Mouse (Mus musculus) limb, embryonic 13.5 days (tissue): ENCODE measurements around the gene Slc43a2. TPM values are rescaled to one million over a fixed set of nuclear protein-coding genes. Genes with fewer than 3 reads are reported as not detected.

ENCODE experiments used
- ATAC-seq: fragments of 200-750 bp; cut with Nextera tagmentation; 2 replicates; pipeline ENCODE4 v1.8.0; 2017; ENCODE audit warnings: low read depth, moderate number of reproducible peaks, moderate TSS enrichment; ENCODE audit not compliant: low FRiP score
- H3K27ac ChIP-seq: fragments of 300-500 bp; sonication (generic); 2 replicates; pipeline ENCODE4 v1.5.1; 2015; ENCODE audit warnings: inconsistent platforms, mild to moderate bottlenecking, moderate library complexity
- H3K27me3 ChIP-seq: fragments of 300-500 bp; sonication (generic); 2 replicates; pipeline ENCODE4 v1.6.1; 2015; ENCODE audit warnings: mild to moderate bottlenecking, inconsistent platforms
- H3K36me3 ChIP-seq: fragments of 300-500 bp; sonication (generic); 2 replicates; pipeline ENCODE4 v1.6.1; 2015; ENCODE audit warnings: inconsistent platforms, mild to moderate bottlenecking, moderate library complexity
- H3K4me1 ChIP-seq: fragments of 300-500 bp; sonication (generic); 2 replicates; pipeline ENCODE4 v1.6.1; 2015; ENCODE audit warnings: inconsistent platforms
- H3K4me2 ChIP-seq: fragments of 300-500 bp; sonication (generic); replicated peaks from 2 replicates; pipeline ENCODE4 v1.6.1; 2015; ENCODE audit warnings: inconsistent platforms, mild to moderate bottlenecking, moderate library complexity
- H3K4me3 ChIP-seq: fragments of 300-500 bp; sonication (generic); 2 replicates; pipeline ENCODE4 v1.5.1; 2015; ENCODE audit warnings: moderate library complexity, mild to moderate bottlenecking, inconsistent platforms
- H3K9ac ChIP-seq: fragments of 300-500 bp; sonication (generic); 2 replicates; pipeline ENCODE4 v1.6.1; 2015; ENCODE audit warnings: mild to moderate bottlenecking, inconsistent platforms
- H3K9me3 ChIP-seq: fragments of 300-500 bp; sonication (generic); 2 replicates; pipeline ENCODE4 v1.6.1; 2016; ENCODE audit warnings: inconsistent platforms
- WGBS: fragments of 180-500 bp; shearing (Covaris S2); methylation state at CpG from one replicate; pipeline ENCODE4 v1.1.7; 2015; 5-methylcytosine and 5-hydroxymethylcytosine counted together
- polyA plus RNA-seq: library from polyadenylated mRNA; unstranded; fragments of >200 nt; fragmentation: Nextera tagmentation; extraction: Ambion mirVana; gene quantifications from 2 replicates; pipeline ENCODE4 v1.2.1, GENCODE M21; 2015

Slc43a2 gene
- polyA plus RNA-seq, 1 experiment from 2014 or later = 4.8 TPM

DNA sequence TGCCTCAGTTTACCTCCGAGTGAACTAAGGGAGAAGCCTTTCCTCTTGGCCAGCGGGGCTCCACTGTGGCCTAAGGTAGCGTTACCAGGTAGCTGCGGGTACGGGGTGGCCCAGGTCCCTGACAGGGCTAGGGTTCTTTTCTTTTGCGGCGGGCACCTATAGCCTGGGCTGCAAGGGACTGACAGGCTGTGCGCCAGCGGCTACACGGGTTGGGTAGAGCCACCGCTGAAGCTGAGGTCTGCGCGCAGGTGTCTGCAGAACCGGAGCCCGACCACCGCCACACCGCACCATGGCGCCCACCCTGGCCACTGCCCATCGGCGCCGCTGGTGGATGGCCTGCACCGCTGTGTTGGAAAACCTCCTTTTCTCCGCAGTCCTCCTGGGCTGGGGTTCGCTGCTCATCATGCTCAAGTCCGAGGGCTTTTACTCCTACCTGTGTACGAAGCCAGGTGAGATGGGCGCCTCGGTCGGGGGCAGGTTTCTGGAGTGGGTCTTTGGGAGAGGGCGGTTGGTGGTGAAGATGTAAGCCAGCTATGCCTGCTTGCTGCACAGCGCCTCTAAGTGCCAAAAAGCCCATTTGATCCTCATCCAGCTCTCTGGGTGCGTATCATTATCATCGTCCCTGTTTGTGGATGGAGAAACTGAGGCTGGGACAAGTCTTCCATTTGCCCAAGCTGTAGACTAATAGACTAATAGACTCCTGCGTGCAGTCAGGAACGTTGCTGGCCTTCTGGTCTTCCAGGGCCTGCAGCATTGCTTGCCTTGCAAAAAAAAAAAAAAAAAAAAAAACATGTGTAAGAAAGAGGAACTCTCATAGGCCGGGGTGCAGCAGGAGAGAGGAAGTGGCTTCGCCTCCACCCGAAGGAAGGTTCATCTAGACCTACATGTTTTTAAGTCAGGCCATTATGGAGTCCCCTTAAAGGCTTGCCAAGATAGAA, 1.1 kb downstream of the Slc43a2 start:
- peaks cover 8% of the 10 kb centered on the region for H3K4me1 ChIP-seq
- no peaks in the 10 kb centered on the region for H3K27me3 ChIP-seq
- ATAC-seq = no peak
- 0 out of 2 replicates have a peak overlapping the region, but pooled peaks have one; percentile 6 for H3K27ac ChIP-seq
- H3K36me3 ChIP-seq = no peaks in the 10 kb centered on the region
- no peaks in the 10 kb centered on the region for H3K9me3 ChIP-seq
- peak overlapping the region; percentile 98 for H3K4me2 ChIP-seq
- WGBS = 14% methylated on average over 38 of the region's 38 CpGs
- peak overlapping the region; percentile 62 for H3K9ac ChIP-seq
- peak overlapping the region; percentile 68 for H3K4me3 ChIP-seq

DNA sequence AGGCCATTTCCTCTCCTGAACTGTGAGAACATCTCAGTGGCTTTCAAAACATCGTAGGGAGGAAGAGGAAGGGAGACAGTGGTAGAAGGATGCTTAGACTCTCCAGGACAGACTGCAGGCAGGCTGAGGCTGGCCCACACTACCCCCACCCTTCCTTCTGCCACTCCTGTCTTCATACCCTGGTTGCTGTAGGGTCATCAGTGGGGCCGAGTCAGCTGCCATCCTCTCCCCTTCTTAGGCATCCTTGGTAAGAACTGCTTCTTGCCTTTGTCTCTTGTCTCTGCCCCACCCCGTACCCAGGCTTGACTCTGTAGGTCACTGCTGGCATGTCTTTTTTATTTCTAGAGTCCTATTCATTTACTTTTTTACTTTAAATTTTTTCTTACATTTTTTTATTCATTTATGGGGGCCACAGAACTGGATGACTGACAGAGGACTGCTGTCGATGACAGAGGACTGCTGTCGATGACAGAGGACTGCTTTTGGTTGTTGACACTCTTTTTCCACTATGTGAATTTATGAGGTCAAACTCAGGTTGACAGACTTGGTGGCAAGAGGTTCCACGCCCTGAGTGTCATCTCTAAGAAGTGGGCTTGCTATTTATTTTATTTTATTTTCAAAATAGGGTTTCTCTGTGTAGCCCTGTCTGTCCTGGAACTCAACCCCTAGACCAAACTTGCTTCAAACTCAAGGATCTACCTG, 2.0 kb downstream of the Slc43a2 start:
- Histone ChIP-seq H3K4me3 (no peak overlapping the region), H3K27me3 (no peaks in the 10 kb centered on the region), H3K27ac (0 out of 2 replicates have a peak overlapping the region, but pooled peaks have one; percentile 6), H3K9ac (peak overlapping the region; percentile 13; the same call in 1 of the 2 replicates), H3K9me3 (no peaks in the 10 kb centered on the region), H3K36me3 (no peaks in the 10 kb centered on the region), H3K4me1 (peaks cover 15% of the 10 kb centered on the region), H3K4me2 (no peak overlapping the region)
- 77% methylated on average over 6 of the region's 6 CpGs for WGBS
- no peak for ATAC-seq

DNA sequence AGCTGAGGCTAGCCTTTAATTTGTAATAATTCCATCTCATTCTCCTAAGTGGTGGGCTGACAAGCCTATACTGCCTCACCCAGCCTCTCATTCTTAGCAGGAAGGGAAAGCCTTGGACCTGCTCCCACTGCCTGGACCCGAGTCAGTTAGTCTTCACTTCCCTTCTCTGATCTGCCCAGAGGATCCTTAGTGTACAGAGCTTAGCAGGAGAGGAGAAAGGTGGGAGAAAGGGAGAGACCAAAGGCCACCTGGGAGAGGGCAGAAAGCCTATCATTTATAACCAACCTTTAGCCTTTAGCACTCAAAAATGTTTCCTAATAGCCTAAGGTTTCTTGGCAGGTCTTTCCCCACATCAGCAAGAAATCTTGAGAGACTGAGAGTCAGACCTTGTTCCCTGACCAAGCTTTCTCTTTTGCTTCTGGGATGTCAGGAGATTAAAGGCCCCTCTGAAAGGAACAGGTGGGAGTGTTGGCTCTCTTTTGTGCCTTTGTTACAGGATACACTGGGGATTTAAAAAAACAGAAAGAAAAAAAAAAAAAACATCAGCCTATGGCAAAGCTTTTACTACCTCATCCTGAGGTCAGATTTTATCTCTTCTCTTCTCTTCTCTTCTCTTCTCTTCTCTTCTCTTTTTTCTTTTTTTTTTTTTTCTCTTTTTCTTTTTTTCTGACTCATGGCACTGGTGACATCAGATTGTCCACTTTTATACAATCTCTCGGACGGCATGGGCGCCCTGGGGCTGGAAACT, 3.0 kb downstream of the Slc43a2 start:
- WGBS = 70% methylated on average over 4 of the region's 4 CpGs
- Histone ChIP-seq H3K4me1 (peaks cover 15% of the 10 kb centered on the region), H3K27me3 (no peaks in the 10 kb centered on the region), H3K4me3 (no peak overlapping the region), H3K4me2 (no peak overlapping the region), H3K36me3 (no peaks in the 10 kb centered on the region), H3K9ac (peak overlapping the region; percentile 15; the same call in 1 of the 2 replicates), H3K9me3 (no peaks in the 10 kb centered on the region), H3K27ac (no peak overlapping the region)
- ATAC-seq = no peak

DNA sequence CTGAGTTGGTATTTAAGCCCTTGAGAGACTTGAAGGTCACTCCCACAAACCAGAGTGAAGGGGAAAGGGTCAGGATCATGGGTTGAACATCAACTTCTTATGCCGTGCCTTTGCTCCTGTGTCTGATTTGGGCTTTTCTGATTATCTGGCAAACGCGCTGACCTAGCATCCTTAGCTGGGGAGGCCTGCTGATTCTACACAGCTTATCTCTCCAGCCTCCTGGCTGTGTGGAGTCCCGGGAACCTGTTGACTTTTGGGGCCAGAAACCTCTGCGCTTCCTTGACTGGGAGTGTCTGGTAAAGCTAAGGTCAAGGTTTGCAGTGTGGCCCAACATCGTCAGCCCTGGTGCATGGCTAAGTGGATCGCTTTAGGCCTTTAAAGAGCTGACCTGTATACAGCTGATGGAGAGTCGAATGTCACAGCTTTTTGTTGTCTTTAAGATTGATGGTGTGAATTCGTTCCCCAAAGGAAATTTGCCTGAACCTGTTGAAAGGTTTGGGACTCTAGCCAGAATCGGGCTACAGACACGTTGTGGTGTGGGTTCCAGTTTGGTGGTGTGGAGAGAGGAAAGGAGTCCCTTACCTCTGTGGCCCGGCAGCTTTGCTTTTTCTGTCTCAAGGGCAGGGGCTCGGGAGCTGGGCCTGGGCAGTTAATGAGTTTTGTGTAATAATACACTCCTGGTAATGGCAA, 3.8 kb downstream of the Slc43a2 start:
- Histone ChIP-seq H3K27ac (no peak overlapping the region), H3K27me3 (no peaks in the 10 kb centered on the region), H3K4me3 (no peak overlapping the region), H3K9me3 (no peaks in the 10 kb centered on the region), H3K9ac (peak overlapping the region; percentile 15; the same call in 1 of the 2 replicates), H3K36me3 (no peaks in the 10 kb centered on the region), H3K4me1 (peaks cover 15% of the 10 kb centered on the region), H3K4me2 (no peak overlapping the region)
- no peak for ATAC-seq
- 51% methylated on average over 13 of the region's 13 CpGs for WGBS

DNA sequence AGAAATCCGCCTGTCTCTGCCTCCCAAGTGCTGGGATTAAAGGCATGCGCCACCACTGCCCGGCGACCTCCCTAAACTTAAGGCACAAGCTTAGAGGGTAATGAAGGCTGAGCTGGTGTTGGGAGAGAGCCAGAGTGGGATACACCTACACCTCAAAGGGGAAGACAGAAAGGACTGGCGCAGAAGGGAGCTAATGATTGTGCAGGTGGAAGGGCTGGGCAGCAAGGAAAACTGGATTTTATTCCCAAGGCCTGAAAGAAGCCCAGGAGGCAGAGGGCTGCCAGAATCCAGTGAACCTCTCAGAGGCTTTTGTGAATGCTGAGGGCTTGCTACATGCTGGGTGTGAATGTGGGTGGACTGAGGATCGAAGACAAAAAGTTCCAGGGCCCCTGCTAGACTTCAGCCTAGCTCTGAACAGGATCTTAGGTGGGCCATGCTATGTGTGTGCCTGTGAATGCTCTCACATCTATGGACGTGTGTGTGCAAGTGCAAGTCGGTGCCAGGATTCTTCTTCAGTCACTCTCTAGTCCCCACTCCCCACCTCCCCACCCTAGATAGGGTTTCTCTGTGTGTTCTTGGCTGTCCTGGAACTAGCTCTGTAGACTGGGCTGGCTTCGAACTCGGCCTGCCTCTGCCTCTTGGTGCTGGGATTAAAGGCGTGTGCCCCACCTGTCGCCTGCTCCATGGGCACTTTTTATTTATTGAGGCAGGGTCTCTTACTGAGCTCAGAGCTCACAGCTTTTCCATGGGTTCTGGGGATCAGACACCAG, 4.9 kb downstream of the Slc43a2 start:
- no peaks in the 10 kb centered on the region for H3K36me3 ChIP-seq
- no peak overlapping the region for H3K27ac ChIP-seq
- no peaks in the 10 kb centered on the region for H3K27me3 ChIP-seq
- H3K4me3 ChIP-seq = no peak overlapping the region
- 90% methylated on average over 12 of the region's 12 CpGs for WGBS
- peaks cover 15% of the 10 kb centered on the region for H3K4me1 ChIP-seq
- no peak overlapping the region for H3K9ac ChIP-seq
- H3K4me2 ChIP-seq = no peak overlapping the region
- H3K9me3 ChIP-seq = no peaks in the 10 kb centered on the region
- no peak for ATAC-seq

DNA sequence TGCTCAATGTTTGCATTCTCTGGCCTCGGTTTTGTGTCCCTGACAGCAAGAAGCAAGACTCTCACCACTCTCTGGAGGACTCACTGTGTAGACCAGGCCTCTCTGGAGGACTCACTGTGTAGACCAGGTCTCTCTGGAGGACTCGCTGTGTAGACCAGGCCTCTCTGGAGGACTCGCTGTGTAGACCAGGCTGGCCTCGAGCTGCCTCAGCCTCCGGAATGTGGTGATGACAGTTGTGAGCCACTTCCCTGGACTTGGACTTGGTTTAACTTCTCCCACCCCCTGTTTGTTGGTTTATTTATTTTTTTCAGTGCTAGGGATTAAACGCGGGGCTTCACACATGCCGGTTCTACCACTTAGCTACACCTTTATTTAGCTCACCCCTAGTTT, 5.5 kb downstream of the Slc43a2 start:
- 90% methylated on average over 8 of the region's 8 CpGs for WGBS
- Histone ChIP-seq H3K4me3 (no peak overlapping the region), H3K27me3 (no peaks in the 10 kb centered on the region), H3K36me3 (no peaks in the 10 kb centered on the region), H3K9me3 (no peaks in the 10 kb centered on the region), H3K4me1 (peaks cover 14% of the 10 kb centered on the region), H3K4me2 (no peak overlapping the region), H3K9ac (no peak overlapping the region), H3K27ac (no peak overlapping the region)
- no peak for ATAC-seq

DNA sequence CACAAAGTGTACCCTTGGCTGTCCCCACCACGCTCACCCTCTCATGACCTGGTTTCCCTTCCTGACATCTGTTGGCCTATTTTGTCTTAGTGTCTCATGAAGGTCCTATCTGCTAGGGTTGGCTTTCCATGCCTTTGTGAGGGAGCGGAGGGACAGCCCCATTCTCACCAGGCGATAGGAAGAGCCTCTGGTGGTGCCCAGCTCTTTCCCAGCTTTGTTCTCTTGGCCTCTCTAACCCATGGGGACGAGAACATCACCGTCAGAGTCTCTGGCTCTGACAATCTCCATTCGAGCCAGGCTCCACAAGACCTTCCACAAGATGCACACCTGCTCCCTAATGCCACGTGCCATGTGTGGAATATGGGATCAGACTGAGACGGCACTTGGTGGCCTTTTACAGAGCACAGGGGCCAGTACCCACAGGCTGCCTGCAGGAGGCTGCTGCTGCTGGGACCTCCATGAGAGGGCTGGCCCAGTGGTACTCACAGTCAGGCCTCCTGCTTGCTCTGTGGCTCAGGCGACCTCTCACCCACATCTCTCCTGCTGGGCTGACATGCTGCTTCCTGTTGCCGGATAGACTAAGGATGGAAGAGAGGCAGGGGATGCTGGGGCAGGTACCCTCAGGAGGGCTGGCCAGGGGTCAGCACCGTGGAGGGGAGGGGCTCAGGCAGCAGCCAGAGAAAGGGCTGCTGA, 6.1 kb downstream of the Slc43a2 start:
- Histone ChIP-seq H3K4me2 (no peak overlapping the region), H3K4me1 (peaks cover 8% of the 10 kb centered on the region), H3K4me3 (no peak overlapping the region), H3K27ac (no peak overlapping the region), H3K9me3 (no peaks in the 10 kb centered on the region), H3K27me3 (no peaks in the 10 kb centered on the region), H3K9ac (no peak overlapping the region), H3K36me3 (no peaks in the 10 kb centered on the region)
- ATAC-seq = no peak
- 50% methylated on average over 11 of the region's 11 CpGs for WGBS

DNA sequence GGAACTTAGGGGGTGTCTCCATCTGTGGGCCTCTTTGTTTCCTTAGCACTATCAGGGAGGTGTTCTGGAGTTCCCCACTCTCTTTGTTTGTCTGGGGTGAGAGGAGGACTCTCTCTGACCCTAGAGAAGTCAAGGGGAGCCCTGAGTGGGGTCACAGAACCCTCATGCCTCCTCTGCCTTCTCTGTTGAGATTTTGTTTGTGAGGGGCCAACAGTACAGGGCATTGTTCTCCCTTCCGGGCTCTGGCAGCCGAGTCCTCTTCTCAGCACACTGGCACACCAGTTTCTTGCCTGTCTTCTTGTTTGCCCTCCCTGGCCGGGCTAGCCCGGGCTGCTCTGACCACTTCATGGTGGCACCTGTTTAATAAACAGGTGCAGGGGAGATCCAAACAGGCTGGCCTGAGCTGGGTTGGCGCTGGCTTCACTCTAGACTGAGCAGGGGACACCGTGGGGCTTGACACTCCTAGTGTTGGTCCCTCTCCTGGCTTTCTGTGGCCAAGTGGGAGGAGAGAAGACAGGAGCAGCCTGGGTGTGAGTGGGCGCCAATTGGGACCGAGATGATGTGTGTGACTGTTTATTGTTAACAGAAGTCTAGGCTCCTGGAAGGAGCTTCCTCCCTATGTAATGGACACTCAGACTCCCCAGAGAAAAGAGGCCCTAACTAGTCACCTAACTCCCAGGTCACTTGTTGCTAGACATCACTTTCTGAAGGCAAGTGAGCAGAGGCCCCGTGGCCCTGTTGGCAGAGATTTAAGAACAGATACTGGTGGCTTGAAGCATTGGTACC, 6.9 kb downstream of the Slc43a2 start:
- no peak overlapping the region for H3K27ac ChIP-seq
- no peak overlapping the region for H3K4me2 ChIP-seq
- peaks cover 7% of the 10 kb centered on the region for H3K4me1 ChIP-seq
- H3K9ac ChIP-seq = no peak overlapping the region
- no peak for ATAC-seq
- no peaks in the 10 kb centered on the region for H3K9me3 ChIP-seq
- WGBS = 67% methylated on average over 9 of the region's 9 CpGs
- no peaks in the 10 kb centered on the region for H3K36me3 ChIP-seq
- H3K27me3 ChIP-seq = no peaks in the 10 kb centered on the region
- no peak overlapping the region for H3K4me3 ChIP-seq

DNA sequence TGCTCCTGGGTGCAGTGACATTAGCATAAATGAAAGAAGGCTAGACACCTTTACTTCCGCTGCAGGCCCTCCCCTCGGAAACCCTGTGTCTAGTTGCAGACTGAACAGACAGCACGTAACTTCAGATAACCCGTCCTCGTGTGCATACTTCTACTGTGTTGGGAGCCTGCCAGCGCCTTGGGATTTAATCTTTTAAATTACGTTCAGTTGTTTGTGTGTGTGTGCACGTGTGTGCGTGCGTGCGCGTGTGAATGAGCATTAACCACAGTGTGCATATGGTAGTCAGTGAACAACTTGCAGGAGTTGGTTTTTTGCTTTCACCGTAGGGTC, 7.4 kb downstream of the Slc43a2 start:
- no peaks in the 10 kb centered on the region for H3K9me3 ChIP-seq
- no peaks in the 10 kb centered on the region for H3K36me3 ChIP-seq
- peaks cover 7% of the 10 kb centered on the region for H3K4me1 ChIP-seq
- no peak overlapping the region for H3K27ac ChIP-seq
- no peak for ATAC-seq
- H3K4me3 ChIP-seq = no peak overlapping the region
- H3K27me3 ChIP-seq = no peaks in the 10 kb centered on the region
- no peak overlapping the region for H3K4me2 ChIP-seq
- H3K9ac ChIP-seq = no peak overlapping the region
- 90% methylated on average over 13 of the region's 13 CpGs for WGBS

DNA sequence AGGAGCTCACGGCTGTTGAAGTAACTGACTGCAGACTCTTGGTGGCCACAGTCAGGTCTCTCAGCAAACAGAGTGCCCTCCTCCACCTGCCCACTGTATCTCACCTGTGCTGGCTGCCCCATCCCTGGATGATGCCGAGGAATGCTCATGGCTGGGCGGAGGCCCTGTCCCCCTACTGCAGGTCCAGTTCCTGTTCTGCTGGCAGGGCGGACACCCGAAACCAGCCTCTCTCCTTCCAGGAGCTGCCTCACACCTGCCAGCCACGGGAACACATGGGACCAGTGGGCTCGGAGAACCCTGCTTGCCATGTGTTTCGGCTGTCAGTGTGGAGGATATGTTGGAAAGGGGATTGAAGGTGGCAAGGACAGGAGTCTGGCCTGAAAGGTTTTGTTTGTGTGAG, 8.7 kb downstream of the Slc43a2 start:
- no peaks in the 10 kb centered on the region for H3K9me3 ChIP-seq
- no peaks in the 10 kb centered on the region for H3K27me3 ChIP-seq
- no peak overlapping the region for H3K4me3 ChIP-seq
- ATAC-seq = no peak
- no peak overlapping the region for H3K9ac ChIP-seq
- no peak overlapping the region for H3K4me2 ChIP-seq
- no peaks in the 10 kb centered on the region for H3K36me3 ChIP-seq
- WGBS = 74% methylated on average over 8 of the region's 8 CpGs
- no peak overlapping the region for H3K27ac ChIP-seq
- H3K4me1 ChIP-seq = peaks cover 7% of the 10 kb centered on the region
